Mouse (Mus musculus): ENCODE measurements around the gene Map4k5. TPM values are rescaled to one million over a fixed set of nuclear protein-coding genes. Genes with fewer than 3 reads are reported as not detected.
A peak's percentile ranks its signal among the peaks of the same experiment; 100 is the strongest.

Map4k5 gene
- polyA plus RNA-seq, 1 experiment = not detected

DNA sequence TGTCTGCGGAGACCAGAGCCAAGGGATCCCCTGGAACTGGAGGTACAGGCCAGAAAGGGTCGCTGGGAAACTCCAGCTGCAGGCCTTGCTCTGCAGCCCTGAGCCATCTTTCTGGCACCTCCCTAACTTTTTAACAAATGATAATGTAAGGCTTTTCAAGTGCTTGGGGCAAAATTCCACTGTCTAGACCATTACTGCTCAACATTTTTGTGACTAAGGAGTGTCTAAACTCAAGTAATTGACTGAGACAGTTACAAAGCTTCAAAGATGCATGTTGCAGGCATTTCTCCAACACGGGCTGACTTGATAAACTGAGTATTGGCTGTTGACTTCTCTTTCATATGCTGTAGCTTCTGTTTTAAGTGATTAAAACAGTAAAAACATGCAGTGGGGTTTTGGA lies 83.6 kb downstream of the Map4k5 start:
- TF ChIP-seq POLR2A (IDR thresholded peaks at IDR 0.05; ENCODE audit: insufficient read depth, low read depth, low read length) (no peak), CTCF (IDR thresholded peaks at IDR 0.05; ENCODE audit: insufficient read depth, low read depth, low read length) (no peak)
- WGBS = 85% methylated on average over 3 of the region's 3 CpGs
- Histone ChIP-seq H3K27ac (ENCODE audit: insufficient read depth, low read depth, low read length) (no peak overlapping the region), H3K4me1 (ENCODE audit: control insufficient read depth, insufficient read depth, low read length) (peaks cover 6% of the 10 kb centered on the region), H3K4me3 (ENCODE audit: insufficient read depth, low read depth, low read length) (no peak overlapping the region)

DNA sequence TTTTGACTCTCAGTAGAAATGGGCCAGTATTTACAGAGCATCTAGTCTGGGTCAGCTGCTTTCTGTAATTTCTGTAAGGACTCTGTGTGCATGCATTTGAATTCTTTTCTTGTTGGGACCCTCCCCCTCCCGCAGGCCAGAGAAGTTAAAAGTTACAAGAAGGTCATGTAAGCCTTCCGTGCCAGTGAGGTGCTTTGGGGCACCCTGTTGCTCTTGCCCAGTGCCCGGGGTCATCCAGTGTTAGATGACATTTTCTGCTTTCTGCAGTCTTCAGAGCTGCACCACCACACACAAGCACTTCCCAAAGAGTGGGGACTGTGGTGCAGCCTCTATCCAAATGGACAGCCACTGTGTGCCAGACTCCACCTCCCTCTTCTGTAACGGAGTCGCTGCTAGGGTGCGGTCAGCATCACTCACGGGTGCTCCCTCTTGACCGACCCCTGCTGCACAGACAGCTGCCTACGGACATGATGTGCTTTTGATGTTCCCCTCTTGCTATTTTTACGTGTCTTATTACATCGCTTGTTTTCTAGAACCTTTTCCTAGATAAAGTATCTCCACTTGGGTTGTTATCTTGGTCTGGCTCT lies 85.5 kb downstream of the Map4k5 start:
- Histone ChIP-seq H3K4me1 (ENCODE audit: control insufficient read depth, insufficient read depth, low read length) (no peaks in the 10 kb centered on the region), H3K27ac (ENCODE audit: insufficient read depth, low read depth, low read length) (no peak overlapping the region), H3K4me3 (ENCODE audit: insufficient read depth, low read depth, low read length) (no peak overlapping the region)
- WGBS = 86% methylated on average over 11 of the region's 11 CpGs
- TF ChIP-seq CTCF (IDR thresholded peaks at IDR 0.05; ENCODE audit: insufficient read depth, low read depth, low read length) (no peak), POLR2A (IDR thresholded peaks at IDR 0.05; ENCODE audit: insufficient read depth, low read depth, low read length) (no peak)

DNA sequence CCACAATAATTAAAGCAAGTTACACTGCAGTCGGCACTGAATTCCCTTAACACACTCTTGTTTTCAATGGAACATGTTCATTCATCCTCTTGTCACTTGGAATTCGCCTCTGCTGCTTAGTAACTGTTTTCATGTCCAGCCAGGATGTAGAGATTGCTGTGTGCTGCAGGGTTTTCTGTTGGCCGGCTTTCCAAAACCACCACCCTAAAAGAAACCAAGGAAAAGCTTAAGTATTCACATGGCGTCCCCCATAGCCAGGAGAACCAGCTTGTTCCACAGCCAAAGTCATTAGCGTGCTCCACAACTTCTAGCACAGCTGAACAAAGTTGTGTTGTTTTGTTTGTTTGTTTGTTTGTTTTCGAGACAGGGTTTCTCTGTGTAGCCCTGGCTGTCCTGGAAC lies 87.9 kb downstream of the Map4k5 start:
- Histone ChIP-seq H3K4me3 (ENCODE audit: insufficient read depth, low read depth, low read length) (no peak overlapping the region), H3K4me1 (ENCODE audit: control insufficient read depth, insufficient read depth, low read length) (no peaks in the 10 kb centered on the region), H3K27ac (ENCODE audit: insufficient read depth, low read depth, low read length) (no peak overlapping the region)
- TF ChIP-seq POLR2A (IDR thresholded peaks at IDR 0.05; ENCODE audit: insufficient read depth, low read depth, low read length) (no peak), CTCF (IDR thresholded peaks at IDR 0.05; ENCODE audit: insufficient read depth, low read depth, low read length) (no peak)
- WGBS = 47% methylated on average over 6 of the region's 6 CpGs

- TF ChIP-seq POLR2A (IDR thresholded peaks at IDR 0.05; ENCODE audit: insufficient read depth, low read depth, low read length) = no peak
- no peak for TF ChIP-seq CTCF (IDR thresholded peaks at IDR 0.05; ENCODE audit: insufficient read depth, low read depth, low read length)
- H3K4me1 ChIP-seq (ENCODE audit: control insufficient read depth, insufficient read depth, low read length) = no peaks in the 10 kb centered on the region
- 86% methylated on average over 10 of the region's 10 CpGs for WGBS
- no peak overlapping the region for H3K4me3 ChIP-seq (ENCODE audit: insufficient read depth, low read depth, low read length)
- H3K27ac ChIP-seq (ENCODE audit: insufficient read depth, low read depth, low read length) = no peak overlapping the region
These were observed 88.5 kb downstream of the Map4k5 start for GRCm38 (mm10) chr12:69804393-69805070.

DNA sequence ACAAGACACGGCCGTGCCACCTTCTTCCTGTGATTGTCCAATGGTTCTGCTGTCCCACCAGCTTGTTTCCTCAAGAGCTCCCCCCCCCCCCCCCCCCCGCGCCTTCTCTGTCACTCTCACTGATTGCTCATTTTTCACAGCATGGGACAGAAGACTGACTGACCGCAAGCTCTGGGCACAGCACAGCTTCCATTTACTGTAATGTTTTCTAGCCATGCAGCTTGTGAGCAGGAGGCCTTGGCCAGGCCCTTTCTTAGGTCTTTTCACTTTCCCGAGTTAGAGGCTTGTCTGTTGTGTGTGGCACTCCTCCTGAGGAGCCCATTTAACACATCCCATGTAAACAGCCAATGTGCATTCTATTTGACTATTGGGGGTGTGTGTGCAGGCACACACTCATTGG lies 89.8 kb downstream of the Map4k5 start:
- Histone ChIP-seq H3K27ac (ENCODE audit: insufficient read depth, low read depth, low read length) (no peak overlapping the region), H3K4me1 (ENCODE audit: control insufficient read depth, insufficient read depth, low read length) (no peaks in the 10 kb centered on the region), H3K4me3 (ENCODE audit: insufficient read depth, low read depth, low read length) (no peak overlapping the region)
- TF ChIP-seq CTCF (IDR thresholded peaks at IDR 0.05; ENCODE audit: insufficient read depth, low read depth, low read length) (no peak), POLR2A (IDR thresholded peaks at IDR 0.05; ENCODE audit: insufficient read depth, low read depth, low read length) (no peak)
- 88% methylated on average over 6 of the region's 6 CpGs for WGBS

GRCm38 (mm10) chr12:69800586-69800985 lies 92.4 kb downstream of the Map4k5 start:
- H3K4me3 ChIP-seq (ENCODE audit: insufficient read depth, low read depth, low read length) = no peak overlapping the region
- WGBS = 89% methylated on average over 4 of the region's 4 CpGs
- TF ChIP-seq CTCF (IDR thresholded peaks at IDR 0.05; ENCODE audit: insufficient read depth, low read depth, low read length) (no peak), POLR2A (IDR thresholded peaks at IDR 0.05; ENCODE audit: insufficient read depth, low read depth, low read length) (no peak)
- no peaks in the 10 kb centered on the region for H3K4me1 ChIP-seq (ENCODE audit: control insufficient read depth, insufficient read depth, low read length)
- H3K27ac ChIP-seq (ENCODE audit: insufficient read depth, low read depth, low read length) = no peak overlapping the region

DNA sequence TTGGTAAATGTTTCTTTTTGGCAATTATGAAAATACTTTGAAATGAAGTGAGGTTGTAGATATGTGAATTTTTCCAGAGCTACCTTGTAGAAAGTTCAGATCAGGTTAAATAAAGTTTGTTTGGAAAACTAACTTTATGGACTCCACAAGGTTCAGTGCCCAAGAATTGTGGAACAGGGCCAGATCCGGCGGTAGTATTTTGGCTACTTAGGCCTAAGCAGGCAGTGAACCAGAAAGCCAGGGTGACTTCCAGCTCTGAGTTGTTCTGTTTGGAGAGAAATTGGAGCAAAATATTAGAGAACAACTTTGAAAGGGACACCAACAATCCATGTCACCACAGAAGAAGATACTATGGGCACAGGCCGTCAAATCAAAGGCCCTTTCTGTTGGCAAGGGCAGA lies 96.7 kb downstream of the Map4k5 start:
- H3K4me1 ChIP-seq (ENCODE audit: control insufficient read depth, insufficient read depth, low read length) = no peaks in the 10 kb centered on the region
- WGBS = 78% methylated on average over 3 of the region's 3 CpGs

DNA sequence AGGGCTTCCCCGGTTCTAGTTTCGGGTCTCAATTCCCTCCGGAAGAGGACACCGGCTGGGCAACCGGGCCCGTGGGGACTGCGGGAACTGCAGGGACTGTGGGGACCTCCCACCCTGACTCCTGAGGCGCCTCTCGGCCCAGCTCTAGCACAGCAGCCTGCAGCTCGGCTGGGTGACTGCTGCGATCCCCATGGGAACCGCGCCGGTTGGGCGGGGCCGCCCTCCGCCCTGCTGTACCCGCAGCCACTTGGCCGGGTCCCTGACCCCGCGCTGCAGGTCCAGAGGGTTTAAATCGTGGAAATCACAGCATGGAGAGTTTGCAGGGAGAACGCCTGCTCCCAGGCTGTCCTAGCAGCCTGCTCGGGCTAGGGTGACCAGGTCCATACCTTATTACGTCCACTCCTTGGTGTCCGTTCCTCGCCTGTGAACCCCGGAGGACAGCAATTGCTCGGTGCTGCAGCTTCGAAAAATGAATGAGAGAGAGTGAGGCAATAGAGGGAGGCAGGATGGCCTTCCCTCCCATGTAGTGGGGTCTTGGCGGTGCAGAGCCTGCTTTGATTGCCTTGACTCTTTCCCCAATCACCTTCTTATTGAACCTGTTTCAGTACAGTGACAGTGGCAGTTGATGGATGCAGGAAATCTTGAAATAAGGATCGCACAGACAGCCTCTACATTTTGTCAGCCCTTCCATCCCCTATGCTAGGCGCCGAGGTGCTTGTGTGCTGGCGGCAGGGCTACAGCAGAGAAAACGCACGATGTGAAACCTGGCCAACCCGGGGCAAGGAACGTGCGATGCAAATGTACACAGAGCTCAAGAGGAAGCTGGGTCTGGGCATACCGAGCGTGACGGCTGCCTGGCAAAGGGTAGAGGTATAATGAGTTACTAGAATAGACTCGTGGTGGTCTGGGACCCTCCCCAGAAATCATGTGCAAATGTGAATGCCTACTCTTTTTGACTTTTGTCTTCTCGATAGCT lies 102.2 kb downstream of the Map4k5 start, which contains the start of gene Cdkl1:
Gene Cdkl1, minus strand, starts transcription at position 738 of the 976 bp plus-strand sequence.
- no peak for TF ChIP-seq CTCF (IDR thresholded peaks at IDR 0.05; ENCODE audit: insufficient read depth, low read depth, low read length)
- no peak for TF ChIP-seq POLR2A (IDR thresholded peaks at IDR 0.05; ENCODE audit: insufficient read depth, low read depth, low read length)
- Histone ChIP-seq H3K27ac (ENCODE audit: insufficient read depth, low read depth, low read length) (peak within 1 kb of the TSS; percentile 31), H3K4me3 (ENCODE audit: insufficient read depth, low read depth, low read length) (peak within 1 kb of the TSS; percentile 66), H3K4me1 (ENCODE audit: control insufficient read depth, insufficient read depth, low read length) (peaks cover 7% of the 10 kb centered on the region; the same call in 1 of the 2 replicates)
- 2% methylated on average over 45 of the region's 45 CpGs for WGBS

More for the DNA sequence above, 96.7 kb downstream of the Map4k5 start:
- no peak overlapping the region for H3K4me3 ChIP-seq (ENCODE audit: insufficient read depth, low read depth, low read length)
- no peak for TF ChIP-seq CTCF (IDR thresholded peaks at IDR 0.05; ENCODE audit: insufficient read depth, low read depth, low read length)
- no peak for TF ChIP-seq POLR2A (IDR thresholded peaks at IDR 0.05; ENCODE audit: insufficient read depth, low read depth, low read length)
- no peak overlapping the region for H3K27ac ChIP-seq (ENCODE audit: insufficient read depth, low read depth, low read length)
